Mouse (Mus musculus): ENCODE measurements around the gene Ckb.

DNA sequence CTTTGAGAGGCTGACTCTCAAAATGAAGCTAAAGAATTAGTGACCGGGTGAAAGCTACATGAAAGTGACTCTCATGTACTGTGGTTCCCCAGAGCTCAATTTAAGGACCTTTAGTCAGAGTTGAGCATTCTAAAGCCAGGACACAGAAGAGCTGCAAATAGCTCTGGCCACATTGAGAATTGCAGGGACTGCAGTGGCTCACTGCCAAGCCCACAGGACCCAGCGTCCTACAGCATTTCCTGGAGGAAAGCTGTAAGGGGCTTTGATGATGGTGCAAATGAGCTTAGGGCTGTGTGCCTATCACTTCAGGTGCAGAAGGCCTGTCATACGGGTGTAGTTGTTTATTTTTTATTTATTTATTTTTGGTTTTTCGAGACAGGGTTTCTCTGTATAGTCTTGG is 36.0 kb upstream of the Ckb start:
- TF ChIP-seq CTCF (conservative IDR thresholded peaks at IDR 0.05; ENCODE audit: low read length) (no peak), NANOG (IDR thresholded peaks at IDR 0.05; ENCODE audit: borderline replicate concordance, low read length) (no peak), POU5F1 (IDR thresholded peaks at IDR 0.05; ENCODE audit: borderline replicate concordance, low read length) (no peak)

All from E14TG2a.4 (cell line).